Mouse (Mus musculus) megakaryocyte, embryonic 14.5 days (primary cell): ENCODE measurements at regions not wholly inside any gene's neighbourhood (a gene's known extent, or its start where the extent isn't known, plus 50 kb on each side); places are given as distances from the start of the nearest gene placed in this dataset.

Experiments used
- FLI1 ChIP-seq: IDR thresholded peaks from 2 replicates; pipeline ENCODE4 v1.6.1; 2012; ENCODE audit warnings: low read length, inconsistent platforms, mixed read lengths
- GATA1 ChIP-seq: IDR thresholded peaks from 3 replicates; pipeline ENCODE4 v1.6.1; 2012; ENCODE audit warnings: mixed read lengths, low read length, inconsistent platforms, borderline replicate concordance

- TF ChIP-seq FLI1: no peak
- no peak for TF ChIP-seq GATA1
Measured at GRCm38 (mm10) chr2:108785161-108785957, 495.2 kb upstream of the Kif18a start.
